Mouse (Mus musculus): ENCODE measurements at regions not wholly inside any gene's neighbourhood (a gene's known extent, or its start where the extent isn't known, plus 50 kb on each side); places are given as distances from the start of the nearest gene placed in this dataset.

DNA sequence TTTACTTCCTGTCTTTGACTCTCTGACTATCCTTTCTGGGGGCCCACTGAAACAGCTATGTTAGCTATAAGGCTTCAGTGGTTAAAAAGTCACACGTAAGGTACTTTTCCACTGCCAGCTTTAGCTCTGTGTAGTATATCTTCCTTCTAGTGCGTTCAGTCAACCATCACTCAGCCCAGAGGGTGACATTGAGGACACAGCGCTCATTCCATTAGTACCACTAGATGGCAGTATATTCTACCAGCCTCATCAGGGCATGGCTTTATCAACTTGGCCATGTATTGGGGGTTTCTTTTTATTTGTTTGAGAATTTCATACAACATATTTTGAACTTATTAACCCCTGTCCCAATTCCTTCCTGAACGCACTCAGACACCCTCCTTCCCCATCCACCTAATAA, 198.2 kb upstream of the Ift57 start:
- H3K27ac ChIP-seq (ENCODE audit: insufficient read depth, low read length), result no peak overlapping the region
- H3K36me3 ChIP-seq (ENCODE audit: control insufficient read depth, insufficient read depth, low read length), result no peaks in the 10 kb centered on the region
- TF ChIP-seq CTCF (IDR thresholded peaks at IDR 0.05; ENCODE audit: extremely low read depth, insufficient read depth, insufficient read length, insufficient replicate concordance), result peak; percentile 41; the same call in 1 of the 2 replicates
- no peak for TF ChIP-seq POLR2A (IDR thresholded peaks at IDR 0.05; ENCODE audit: low read depth, low read length)
- H3K4me1 ChIP-seq (ENCODE audit: control insufficient read depth, insufficient read depth, insufficient read length), result peaks cover 3% of the 10 kb centered on the region; the same call in 1 of the 2 replicates
- no peaks in the 10 kb centered on the region for H3K27me3 ChIP-seq (ENCODE audit: control insufficient read depth, insufficient read depth, low read length)
- WGBS, result 6% methylated on average over 4 of the region's 4 CpGs
- H3K4me3 ChIP-seq (ENCODE audit: extremely low read depth, insufficient read depth, insufficient read length), result no peak overlapping the region
- peak in 1 of 2 experiments; percentile 49 for DNase-seq (ENCODE audit: low read depth in 1 of 2, low spot score in 2 of 2)

DNA sequence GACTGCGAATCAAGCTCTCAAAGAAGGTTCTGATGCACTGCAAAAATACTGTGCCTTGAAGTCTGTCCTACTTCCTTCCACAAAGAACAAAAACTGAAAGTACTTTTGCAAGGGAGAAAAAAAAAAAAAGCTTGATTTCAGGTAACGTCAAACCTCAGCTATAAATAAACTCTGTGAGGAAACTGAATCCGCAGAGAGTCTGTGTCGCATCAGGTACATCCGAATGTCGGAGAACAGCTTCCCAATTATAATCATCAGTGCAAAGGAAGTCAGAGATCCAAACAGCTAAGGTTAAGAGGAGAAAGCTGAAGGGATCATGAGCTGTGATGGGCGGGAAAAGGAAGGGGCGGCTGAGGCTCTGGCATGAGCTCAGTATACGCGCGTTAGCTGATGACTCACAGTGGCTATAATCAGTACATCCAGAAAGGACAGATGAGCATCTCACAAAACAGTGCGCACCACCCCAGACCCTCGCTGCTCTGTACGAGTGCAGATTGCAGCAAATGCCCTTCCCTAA, 195.1 kb upstream of the Ift57 start:
- Histone ChIP-seq H3K4me3 (ENCODE audit: extremely low read depth, insufficient read depth, insufficient read length) (peak overlapping the region; percentile 54), H3K27ac (ENCODE audit: insufficient read depth, low read length) (peak overlapping the region; percentile 36; the same call in 1 of the 2 replicates), H3K27me3 (ENCODE audit: control insufficient read depth, insufficient read depth, low read length) (no peaks in the 10 kb centered on the region), H3K36me3 (ENCODE audit: control insufficient read depth, insufficient read depth, low read length) (no peaks in the 10 kb centered on the region), H3K4me1 (ENCODE audit: control insufficient read depth, insufficient read depth, insufficient read length) (peaks cover 3% of the 10 kb centered on the region; the same call in 1 of the 2 replicates)
- DNase-seq (ENCODE audit: low read depth in 1 of 2, low spot score in 2 of 2), result peak in 1 of 2 experiments; percentile 50
- TF ChIP-seq CTCF (IDR thresholded peaks at IDR 0.05; ENCODE audit: extremely low read depth, insufficient read depth, insufficient read length, insufficient replicate concordance) (no peak), POLR2A (IDR thresholded peaks at IDR 0.05; ENCODE audit: low read depth, low read length) (no peak)
- 4% methylated on average over 14 of the region's 14 CpGs for WGBS

- Histone ChIP-seq H3K27me3 (ENCODE audit: control insufficient read depth, insufficient read depth, low read length) (no peaks in the 10 kb centered on the region), H3K36me3 (ENCODE audit: control insufficient read depth, insufficient read depth, low read length) (no peaks in the 10 kb centered on the region), H3K4me3 (ENCODE audit: extremely low read depth, insufficient read depth, insufficient read length) (no peak overlapping the region), H3K4me1 (ENCODE audit: control insufficient read depth, insufficient read depth, insufficient read length) (peaks cover 3% of the 10 kb centered on the region; the same call in 1 of the 2 replicates), H3K27ac (ENCODE audit: insufficient read depth, low read length) (no peak overlapping the region)
- TF ChIP-seq CTCF (IDR thresholded peaks at IDR 0.05; ENCODE audit: extremely low read depth, insufficient read depth, insufficient read length, insufficient replicate concordance) (no peak), POLR2A (IDR thresholded peaks at IDR 0.05; ENCODE audit: low read depth, low read length) (no peak)
- WGBS, result 71% methylated on average over 6 of the region's 6 CpGs
- no peak for DNase-seq (ENCODE audit: low read depth in 1 of 2, low spot score in 2 of 2)
Observed at GRCm38 (mm10) chr16:49504669-49505068, 194.4 kb upstream of the Ift57 start.

DNA sequence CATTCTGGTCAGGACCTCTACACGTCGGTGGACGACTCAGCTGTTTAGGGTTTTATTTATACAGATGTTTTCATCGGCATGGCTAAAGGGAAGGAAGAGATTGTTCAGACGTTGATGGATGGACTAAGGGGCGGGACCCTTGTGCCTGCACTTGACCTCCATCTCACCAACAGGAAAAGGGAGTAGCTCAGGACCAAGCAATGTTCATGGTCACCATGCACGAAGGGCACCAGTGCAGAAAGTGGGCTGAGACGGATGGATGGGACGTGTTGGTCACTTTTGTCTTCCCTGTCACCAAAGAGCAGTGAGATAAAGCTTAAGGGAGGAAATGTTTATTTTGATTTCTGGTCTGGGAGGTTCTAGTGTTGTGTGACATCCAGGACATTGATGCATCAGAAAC, 193.8 kb upstream of the Ift57 start:
- Histone ChIP-seq H3K36me3 (ENCODE audit: control insufficient read depth, insufficient read depth, low read length) (no peaks in the 10 kb centered on the region), H3K27me3 (ENCODE audit: control insufficient read depth, insufficient read depth, low read length) (no peaks in the 10 kb centered on the region), H3K4me3 (ENCODE audit: extremely low read depth, insufficient read depth, insufficient read length) (no peak overlapping the region), H3K4me1 (ENCODE audit: control insufficient read depth, insufficient read depth, insufficient read length) (peaks cover 3% of the 10 kb centered on the region; the same call in 1 of the 2 replicates), H3K27ac (ENCODE audit: insufficient read depth, low read length) (no peak overlapping the region)
- DNase-seq (ENCODE audit: low read depth in 1 of 2, low spot score in 2 of 2), result no peak
- TF ChIP-seq CTCF (IDR thresholded peaks at IDR 0.05; ENCODE audit: extremely low read depth, insufficient read depth, insufficient read length, insufficient replicate concordance) (no peak), POLR2A (IDR thresholded peaks at IDR 0.05; ENCODE audit: low read depth, low read length) (no peak)
- 73% methylated on average over 9 of the region's 9 CpGs for WGBS

- Histone ChIP-seq H3K4me3 (ENCODE audit: extremely low read depth, insufficient read depth, insufficient read length) (no peak overlapping the region), H3K36me3 (ENCODE audit: control insufficient read depth, insufficient read depth, low read length) (no peaks in the 10 kb centered on the region), H3K27me3 (ENCODE audit: control insufficient read depth, insufficient read depth, low read length) (no peaks in the 10 kb centered on the region), H3K27ac (ENCODE audit: insufficient read depth, low read length) (no peak overlapping the region), H3K4me1 (ENCODE audit: control insufficient read depth, insufficient read depth, insufficient read length) (no peaks in the 10 kb centered on the region)
- no peak for DNase-seq (ENCODE audit: low read depth in 1 of 2, low spot score in 2 of 2)
- WGBS, result 92% methylated on average over 3 of the region's 3 CpGs
- no peak for TF ChIP-seq CTCF (IDR thresholded peaks at IDR 0.05; ENCODE audit: extremely low read depth, insufficient read depth, insufficient read length, insufficient replicate concordance)
- no peak for TF ChIP-seq POLR2A (IDR thresholded peaks at IDR 0.05; ENCODE audit: low read depth, low read length)
Observed at GRCm38 (mm10) chr16:49518844-49519243, 180.2 kb upstream of the Ift57 start.

- H3K27me3 ChIP-seq (ENCODE audit: control insufficient read depth, insufficient read depth, low read length), result no peaks in the 10 kb centered on the region
- DNase-seq (ENCODE audit: low read depth in 1 of 2, low spot score in 2 of 2), result no peak
- TF ChIP-seq POLR2A (IDR thresholded peaks at IDR 0.05; ENCODE audit: low read depth, low read length) (no peak), CTCF (IDR thresholded peaks at IDR 0.05; ENCODE audit: extremely low read depth, insufficient read depth, insufficient read length, insufficient replicate concordance) (no peak)
- no peak overlapping the region for H3K27ac ChIP-seq (ENCODE audit: insufficient read depth, low read length)
- H3K4me3 ChIP-seq (ENCODE audit: extremely low read depth, insufficient read depth, insufficient read length), result no peak overlapping the region
- no peaks in the 10 kb centered on the region for H3K36me3 ChIP-seq (ENCODE audit: control insufficient read depth, insufficient read depth, low read length)
- H3K4me1 ChIP-seq (ENCODE audit: control insufficient read depth, insufficient read depth, insufficient read length), result no peaks in the 10 kb centered on the region
- 77% methylated on average over 3 of the region's 3 CpGs for WGBS
Observed at GRCm38 (mm10) chr16:49520411-49520810, 178.6 kb upstream of the Ift57 start.

- DNase-seq (ENCODE audit: low read depth in 1 of 2, low spot score in 2 of 2), result no peak
- no peaks in the 10 kb centered on the region for H3K27me3 ChIP-seq (ENCODE audit: control insufficient read depth, insufficient read depth, low read length)
- no peaks in the 10 kb centered on the region for H3K4me1 ChIP-seq (ENCODE audit: control insufficient read depth, insufficient read depth, insufficient read length)
- TF ChIP-seq CTCF (IDR thresholded peaks at IDR 0.05; ENCODE audit: extremely low read depth, insufficient read depth, insufficient read length, insufficient replicate concordance) (no peak), POLR2A (IDR thresholded peaks at IDR 0.05; ENCODE audit: low read depth, low read length) (no peak)
- H3K4me3 ChIP-seq (ENCODE audit: extremely low read depth, insufficient read depth, insufficient read length), result no peak overlapping the region
- 88% methylated on average over 2 of the region's 2 CpGs for WGBS
- no peaks in the 10 kb centered on the region for H3K36me3 ChIP-seq (ENCODE audit: control insufficient read depth, insufficient read depth, low read length)
- H3K27ac ChIP-seq (ENCODE audit: insufficient read depth, low read length), result no peak overlapping the region
Observed at GRCm38 (mm10) chr16:49521685-49522084, 177.3 kb upstream of the Ift57 start.

Data from spleen, adult 2 months (tissue).